Mouse (Mus musculus): ENCODE data around the gene Ajap1.

GRCm38 (mm10) chr4:153377981-153378380 lies 104.6 kb downstream of the Ajap1 start:
- TF ChIP-seq CTCF (IDR thresholded peaks at IDR 0.05; ENCODE audit: borderline replicate concordance, control insufficient read depth, extremely low read depth, insufficient read depth, low read length, poor library complexity) (no peak), POLR2A (IDR thresholded peaks at IDR 0.05; ENCODE audit: control insufficient read depth, extremely low read depth, insufficient read depth, low read length, poor library complexity) (no peak)
